Mouse (Mus musculus) stomach, postnatal 0 days (tissue): ENCODE measurements around the gene Tmem104. TPM values are rescaled to one million over a fixed set of nuclear protein-coding genes. Genes with fewer than 3 reads are reported as not detected.

Experiments used
- ATAC-seq: fragments of 200-750 bp; cut with Nextera tagmentation; 2 replicates; pipeline ENCODE4 v1.8.0; 2017; ENCODE audit not compliant: low FRiP score, low TSS enrichment
- DNase-seq: peaks from one replicate; pipeline ENCODE4 v3.0.0-alpha.2; 2016; ENCODE audit warnings: low spot score
- H3K27ac ChIP-seq: fragments of 300-500 bp; sonication (generic); replicated peaks from 2 replicates; pipeline ENCODE4 v1.5.1; 2014; ENCODE audit warnings: mild to moderate bottlenecking, control low read depth
- H3K27me3 ChIP-seq: fragments of 300-500 bp; sonication (generic); 2 replicates; pipeline ENCODE4 v1.6.1; 2014; ENCODE audit warnings: low read length; ENCODE audit not compliant: control insufficient read depth, insufficient read depth
- H3K36me3 ChIP-seq: fragments of 300-500 bp; sonication (generic); 2 replicates; pipeline ENCODE4 v1.6.1; 2014; ENCODE audit warnings: low read length, mixed read lengths; ENCODE audit not compliant: control insufficient read depth, insufficient read depth
- H3K4me1 ChIP-seq: fragments of 300-500 bp; sonication (generic); replicated peaks from 2 replicates; pipeline ENCODE4 v1.6.1; 2014; ENCODE audit warnings: antibody characterized with exemption; ENCODE audit not compliant: control insufficient read depth, insufficient read depth
- H3K4me2 ChIP-seq: fragments of 300-500 bp; sonication (generic); replicated peaks from 2 replicates; pipeline ENCODE4 v1.6.1; 2014; ENCODE audit warnings: low read depth, mild to moderate bottlenecking, control low read depth, moderate library complexity
- H3K4me3 ChIP-seq: fragments of 300-500 bp; sonication (generic); 2 replicates; pipeline ENCODE4 v1.5.1; 2014; ENCODE audit warnings: low read depth, low read length, control low read depth
- H3K9ac ChIP-seq: fragments of 300-500 bp; sonication (generic); 2 replicates; pipeline ENCODE4 v1.6.1; 2014; ENCODE audit warnings: mild to moderate bottlenecking, low read length, control low read depth, mixed read lengths
- H3K9me3 ChIP-seq: fragments of 300-500 bp; sonication (generic); 2 replicates; pipeline ENCODE4 v1.6.1; 2016; ENCODE audit warnings: low read length; ENCODE audit not compliant: control insufficient read depth
- CTCF ChIP-seq: IDR thresholded peaks from 2 replicates; pipeline ENCODE4 v1.5.1; 2016; ENCODE audit warnings: antibody characterized with exemption, low read depth, mild to moderate bottlenecking, moderate library complexity
- EP300 ChIP-seq: optimal IDR thresholded peaks from 2 replicates; pipeline ENCODE3; 2016; ENCODE audit warnings: antibody characterized with exemption
- WGBS: fragments of 180-500 bp; shearing (Covaris S2); extraction: QIAGEN DNeasy Blood & Tissue Kit; methylation state at CpG from one replicate; pipeline ENCODE4 v1.1.7; 2014; 5-methylcytosine and 5-hydroxymethylcytosine counted together
- polyA plus RNA-seq: library from polyadenylated mRNA; unstranded; fragments of >200 nt; fragmentation: Nextera tagmentation; extraction: Ambion mirVana; gene quantifications from 2 replicates; pipeline ENCODE4 v1.2.1, GENCODE M21; 2015

Tmem104 gene
- polyA plus RNA-seq, 1 experiment from 2014 or later = 6.3 TPM

GRCm38 (mm10) chr11:115226811-115227491, 39.7 kb downstream of the Tmem104 start:
- no peak for ATAC-seq
- Histone ChIP-seq H3K9ac (no peak overlapping the region), H3K27me3 (no peaks in the 10 kb centered on the region), H3K27ac (no peak overlapping the region), H3K36me3 (no peaks in the 10 kb centered on the region), H3K9me3 (no peaks in the 10 kb centered on the region), H3K4me1 (peaks cover 3% of the 10 kb centered on the region; the same call in 1 of the 2 replicates), H3K4me2 (no peak overlapping the region), H3K4me3 (no peak overlapping the region)
- WGBS = 65% methylated on average over 14 of the region's 14 CpGs
- DNase-seq = no peak
- TF ChIP-seq EP300 (no peak), CTCF (no peak)

- WGBS = 68% methylated on average over 12 of the region's 12 CpGs
- TF ChIP-seq EP300 (no peak), CTCF (no peak)
- H3K4me1 ChIP-seq = no peaks in the 10 kb centered on the region; the same call in 1 of the 2 replicates
- no peak overlapping the region for H3K9ac ChIP-seq
- no peaks in the 10 kb centered on the region for H3K9me3 ChIP-seq
- H3K27ac ChIP-seq = no peak overlapping the region
- H3K4me3 ChIP-seq = no peak overlapping the region
- DNase-seq (no peak), ATAC-seq (no peak)
- H3K27me3 ChIP-seq = no peaks in the 10 kb centered on the region
- no peaks in the 10 kb centered on the region for H3K36me3 ChIP-seq
- H3K4me2 ChIP-seq = no peak overlapping the region
Observed at GRCm38 (mm10) chr11:115227640-115228039, 40.4 kb downstream of the Tmem104 start.

- 69% methylated on average over 7 of the region's 7 CpGs for WGBS
- DNase-seq = no peak
- Histone ChIP-seq H3K27me3 (no peaks in the 10 kb centered on the region), H3K9ac (no peak overlapping the region), H3K36me3 (no peaks in the 10 kb centered on the region), H3K4me3 (no peak overlapping the region), H3K27ac (no peak overlapping the region), H3K4me2 (no peak overlapping the region), H3K4me1 (no peaks in the 10 kb centered on the region), H3K9me3 (no peaks in the 10 kb centered on the region)
- TF ChIP-seq CTCF (no peak), EP300 (no peak)
- ATAC-seq = no peak
Observed at GRCm38 (mm10) chr11:115228430-115228829, 41.1 kb downstream of the Tmem104 start.

GRCm38 (mm10) chr11:115229021-115229930, 42.0 kb downstream of the Tmem104 start:
- WGBS = 57% methylated on average over 15 of the region's 15 CpGs

GRCm38 (mm10) chr11:115231168-115231915, 44.1 kb downstream of the Tmem104 start:
- H3K27ac ChIP-seq = no peak overlapping the region
- H3K36me3 ChIP-seq = no peaks in the 10 kb centered on the region
- ATAC-seq (no peak), DNase-seq (no peak)
- no peak overlapping the region for H3K4me2 ChIP-seq
- H3K4me1 ChIP-seq = no peaks in the 10 kb centered on the region
- WGBS = 58% methylated on average over 14 of the region's 14 CpGs
- H3K4me3 ChIP-seq = no peak overlapping the region
- H3K27me3 ChIP-seq = no peaks in the 10 kb centered on the region
- TF ChIP-seq EP300 = no peak
- TF ChIP-seq CTCF = no peak; the same call in 1 of the 2 replicates
- H3K9me3 ChIP-seq = no peaks in the 10 kb centered on the region
- H3K9ac ChIP-seq = no peak overlapping the region

More at GRCm38 (mm10) chr11:115229021-115229930, 42.0 kb downstream of the Tmem104 start:
- DNase-seq = no peak
- TF ChIP-seq EP300 = no peak
- no peak for TF ChIP-seq CTCF
- Histone ChIP-seq H3K27me3 (no peaks in the 10 kb centered on the region), H3K4me3 (no peak overlapping the region), H3K27ac (no peak overlapping the region), H3K4me1 (no peaks in the 10 kb centered on the region), H3K9ac (no peak overlapping the region), H3K9me3 (no peaks in the 10 kb centered on the region), H3K36me3 (no peaks in the 10 kb centered on the region), H3K4me2 (no peak overlapping the region)
- ATAC-seq = no peak
